Mouse (Mus musculus): ENCODE measurements around the gene Wnt5a. TPM values are rescaled to one million over a fixed set of nuclear protein-coding genes. Genes with fewer than 3 reads are reported as not detected.

The Wnt5a gene
- total RNA-seq, 2 experiments from 2014 or later = 10.9 to 16.0 TPM

DNA sequence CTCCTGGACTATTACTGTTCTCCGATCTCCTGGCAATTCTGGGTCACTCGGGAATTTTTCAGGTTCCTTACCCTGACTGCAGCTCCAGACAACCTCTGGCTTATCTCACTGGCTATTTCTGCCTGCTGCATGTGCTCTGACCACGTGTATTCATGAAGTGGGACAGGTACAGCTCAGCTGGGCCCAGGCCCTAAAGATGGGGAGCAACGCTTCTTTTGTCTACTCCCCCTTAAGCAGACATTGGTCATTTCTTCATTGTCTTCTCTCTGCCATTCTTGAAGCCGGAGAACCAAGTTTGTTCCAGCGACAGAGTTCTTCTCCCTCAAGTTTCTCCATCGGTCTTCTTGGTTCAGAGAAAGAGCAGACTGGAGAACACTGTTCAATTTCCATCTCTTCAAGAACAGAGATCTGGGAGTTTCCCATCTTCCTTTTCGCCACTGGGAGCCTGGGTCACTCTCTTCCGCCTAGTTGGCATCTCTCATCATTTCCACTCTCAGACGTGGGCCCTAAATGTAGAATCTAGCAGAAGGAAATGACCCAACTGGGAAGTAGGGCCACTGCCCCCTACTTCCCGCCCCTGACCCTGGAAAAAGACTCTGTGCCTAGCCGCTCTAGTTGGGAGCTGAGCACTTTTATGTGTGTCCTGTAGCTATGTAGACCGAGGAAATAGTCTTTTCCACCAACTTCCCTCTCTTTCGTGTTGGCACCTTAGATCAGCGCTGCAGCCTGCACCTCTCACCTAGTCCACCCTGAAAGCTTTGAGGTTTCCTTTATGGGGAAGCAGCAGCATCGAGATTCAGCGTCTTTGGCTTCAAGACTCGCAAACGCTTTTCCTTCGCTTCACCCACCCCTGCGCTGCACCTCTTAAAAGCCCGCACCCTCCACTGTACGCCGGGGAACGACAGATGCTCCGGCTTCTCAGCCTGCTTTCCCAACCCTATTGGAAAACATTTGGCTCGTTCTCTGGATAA lies 4.0 kb downstream of the Wnt5a start:
- DNase-seq = no peak
- intact Hi-C loops (cut with DNase I) = loop anchor here (5.0 to 10.0 kb wide), 5 partner anchors 226 to 936 kb away; no protein-coding TSS in a partner anchor

DNA sequence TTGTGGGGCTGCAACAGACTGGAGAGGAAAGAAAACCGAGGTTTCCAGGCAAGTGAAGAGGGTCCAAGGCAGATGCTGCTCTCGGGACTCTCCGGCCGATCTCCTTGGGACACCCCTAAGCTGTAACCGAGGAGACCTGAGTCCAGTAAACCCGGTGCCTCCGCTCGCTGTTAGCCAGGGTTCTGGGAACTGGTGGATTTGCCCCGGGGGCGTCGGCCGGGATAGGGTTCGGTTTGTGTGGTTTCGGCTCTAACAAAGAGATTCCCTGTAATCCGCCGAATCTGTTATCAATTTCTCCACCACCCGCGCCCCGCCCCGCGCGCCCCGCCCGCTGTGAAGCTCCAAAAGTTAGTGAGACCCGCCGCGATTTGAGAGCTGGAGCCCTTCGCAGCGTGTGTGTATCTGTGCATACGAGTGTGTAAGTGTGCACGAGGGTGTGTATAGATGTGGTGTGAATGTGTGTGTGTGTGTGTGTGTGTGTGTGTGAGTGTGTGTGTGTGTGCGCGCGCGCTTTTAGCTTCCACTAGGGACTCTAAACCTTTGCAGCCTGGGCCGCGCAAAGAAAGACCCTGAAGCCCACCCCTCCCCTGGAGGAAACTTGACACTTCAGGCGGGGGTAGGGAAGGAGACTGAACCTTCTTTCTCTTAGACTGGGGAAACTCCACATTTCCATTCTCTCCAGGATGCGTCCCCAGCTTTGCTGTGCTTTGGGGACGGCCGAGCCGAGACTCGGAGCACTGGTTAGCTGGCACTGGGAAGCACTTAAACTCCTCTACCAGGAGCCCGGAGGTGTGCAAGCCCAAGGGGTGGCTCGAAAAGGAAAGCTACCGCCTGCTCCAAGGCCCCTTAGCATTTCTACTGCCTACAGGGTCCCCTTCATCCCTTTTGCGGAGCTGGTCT lies 5.1 kb downstream of the Wnt5a start:
- DNase-seq = no peak
- intact Hi-C loops (cut with DNase I) = loop anchor here (5.0 to 10.0 kb wide), 5 partner anchors 227 to 935 kb away; no protein-coding TSS in a partner anchor

GRCm38 (mm10) chr14:28510341-28511028 lies 5.9 kb downstream of the Wnt5a start:
- DNase-seq = peak in 1 of 2 experiments; percentile 34
- intact Hi-C loops (cut with DNase I) = no loop called here

DNA sequence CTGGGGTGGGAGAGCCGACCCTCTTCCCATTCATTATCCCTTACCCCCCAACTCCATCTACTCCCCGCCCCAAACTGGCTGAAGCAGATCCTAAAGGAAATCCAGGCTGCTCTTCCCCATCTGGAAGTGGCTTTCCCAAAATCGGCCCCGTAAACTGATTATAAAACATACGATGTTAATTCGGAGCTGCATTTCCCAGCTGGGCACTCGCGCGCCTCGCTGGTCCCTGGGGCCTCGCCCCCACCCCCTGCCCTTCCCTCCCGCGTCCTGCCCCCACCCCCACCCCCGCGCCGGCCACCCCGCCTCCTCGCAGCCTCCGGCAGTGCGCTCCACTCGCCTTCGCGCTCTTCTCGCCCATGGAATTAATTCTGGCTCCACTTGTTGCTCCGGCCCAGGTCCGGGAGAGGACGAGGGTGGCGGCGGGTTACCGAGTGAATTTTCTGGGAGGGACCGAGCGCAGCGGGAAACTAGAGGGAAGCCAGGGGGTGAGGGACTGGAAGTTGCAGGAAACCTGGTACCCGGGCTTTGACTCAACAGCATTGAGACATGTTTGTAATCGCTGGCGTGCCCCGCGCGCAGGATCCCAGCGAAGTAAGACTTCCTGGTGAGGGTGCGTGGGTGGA lies 6.6 kb downstream of the Wnt5a start:
- intact Hi-C loops (cut with DNase I) = no loop called here
- DNase-seq = peak in 1 of 2 experiments; percentile 30

GRCm38 (mm10) chr14:28512805-28513590 lies 8.4 kb downstream of the Wnt5a start:
- intact Hi-C loops (cut with DNase I) = no loop called here
- no peak for DNase-seq

- DNase-seq = no peak
- intact Hi-C loops (cut with DNase I) = no loop called here
These were observed 9.6 kb downstream of the Wnt5a start for GRCm38 (mm10) chr14:28514171-28514570.

GRCm38 (mm10) chr14:28515331-28515730 lies 10.8 kb downstream of the Wnt5a start:
- no peak for DNase-seq
- intact Hi-C loops (cut with DNase I) = no loop called here

GRCm38 (mm10) chr14:28517631-28518560 lies 13.3 kb downstream of the Wnt5a start:
- DNase-seq = no peak
- intact Hi-C loops (cut with DNase I) = no loop called here

DNA sequence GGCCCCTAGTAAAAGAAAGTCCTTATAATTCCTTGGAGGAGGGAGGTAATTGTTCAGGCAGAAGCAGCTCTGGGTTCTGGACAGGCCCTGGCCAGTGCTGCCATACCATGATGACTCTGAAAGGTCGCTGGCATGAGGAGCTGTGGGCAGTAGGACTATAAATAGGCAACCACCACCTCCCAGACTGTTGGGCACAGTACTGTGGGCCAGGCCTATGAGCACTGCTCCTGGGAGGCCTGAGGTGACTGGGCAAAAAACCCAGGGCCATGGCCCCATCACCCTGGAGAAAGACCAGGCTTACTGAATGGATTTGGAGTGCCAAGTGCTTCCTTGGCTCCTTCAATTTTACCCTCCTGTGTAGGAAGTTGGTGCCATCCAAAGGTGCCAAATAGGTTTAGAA lies 16.6 kb downstream of the Wnt5a start:
- intact Hi-C loops (cut with DNase I) = no loop called here
- DNase-seq = peak in 1 of 2 experiments; percentile 24

GRCm38 (mm10) chr14:28522611-28523010 lies 18.1 kb downstream of the Wnt5a start:
- no peak for DNase-seq
- intact Hi-C loops (cut with DNase I) = no loop called here

- intact Hi-C loops (cut with DNase I) = no loop called here
- no peak for DNase-seq
These were observed 21.0 kb downstream of the Wnt5a start for GRCm38 (mm10) chr14:28525566-28525965.

DNA sequence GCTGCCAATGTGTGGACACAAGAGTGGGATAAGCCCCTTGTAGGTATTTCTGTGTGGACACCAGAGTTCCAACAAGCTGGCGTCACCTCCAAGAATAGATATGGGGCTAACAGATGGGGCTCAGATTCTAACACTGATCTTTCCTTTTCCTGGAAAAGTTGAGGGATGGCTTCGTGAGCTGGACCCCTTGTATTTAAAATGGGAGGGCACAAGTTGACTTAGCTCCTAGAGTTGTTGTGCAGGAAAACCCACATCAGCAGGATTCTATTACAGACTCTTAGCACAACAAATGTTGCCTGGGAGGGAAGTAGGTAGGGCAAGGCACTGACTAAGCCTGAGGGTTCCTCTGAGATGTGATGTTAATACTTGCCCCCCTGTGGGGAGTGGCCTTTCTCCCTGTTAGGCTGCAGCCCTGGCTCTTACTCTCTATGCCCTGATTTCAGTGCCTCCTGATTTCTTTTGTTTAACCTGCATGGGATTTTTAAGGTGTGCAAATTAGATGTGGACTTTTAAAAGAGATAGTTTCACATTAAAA lies 23.7 kb downstream of the Wnt5a start:
- no peak for DNase-seq
- intact Hi-C loops (cut with DNase I) = no loop called here

DNA sequence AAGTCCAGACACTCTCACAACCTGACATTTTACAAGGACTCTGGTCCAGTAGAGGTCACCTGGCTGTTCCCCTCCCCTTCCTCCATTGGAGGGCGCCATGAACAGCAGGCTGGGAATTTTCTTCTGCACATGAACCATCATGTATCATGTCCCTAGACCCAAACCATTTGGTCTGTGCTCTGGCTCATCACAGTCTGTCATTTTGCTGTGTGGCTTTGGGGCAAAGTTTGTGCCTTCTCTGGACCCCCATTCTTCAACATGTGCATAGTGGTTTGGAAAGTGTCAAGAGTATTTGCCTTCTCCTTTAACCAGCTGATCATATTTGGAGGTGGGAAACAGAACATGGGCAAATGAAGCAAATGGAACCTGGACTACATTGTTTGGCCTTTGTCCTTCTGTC lies 27.0 kb downstream of the Wnt5a start:
- intact Hi-C loops (cut with DNase I) = loop anchor here (10.0 kb wide), 1 partner anchor 543 kb away; no protein-coding TSS in a partner anchor
- no peak for DNase-seq

GRCm38 (mm10) chr14:28532943-28533342 lies 28.4 kb downstream of the Wnt5a start:
- intact Hi-C loops (cut with DNase I) = loop anchor here (2.0 to 10.0 kb wide), 2 partner anchors 26 to 542 kb away; no protein-coding TSS in a partner anchor
- DNase-seq = peak; percentile 68 to 73

DNA sequence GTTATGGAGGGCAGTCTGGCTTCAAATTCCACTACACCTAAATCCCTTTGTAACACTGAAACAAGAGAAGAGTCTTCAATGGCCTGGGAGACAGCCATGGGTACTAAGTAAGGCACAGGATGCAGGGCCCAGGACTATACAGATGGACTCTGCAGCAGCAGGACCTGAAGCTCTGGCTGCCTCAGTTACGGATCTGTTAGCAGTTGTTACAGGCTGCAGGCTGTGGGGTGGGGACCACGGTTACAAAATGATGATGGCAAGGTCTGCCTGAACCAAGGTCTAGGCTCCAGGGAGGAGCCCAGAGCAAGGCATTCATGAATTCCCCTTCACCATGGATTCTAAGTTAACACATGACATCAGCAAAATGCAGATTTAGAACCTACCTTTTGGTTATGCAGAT lies 29.3 kb downstream of the Wnt5a start:
- intact Hi-C loops (cut with DNase I) = loop anchor here (2.0 to 10.0 kb wide), 2 partner anchors 27 to 541 kb away; no protein-coding TSS in a partner anchor
- no peak for DNase-seq

DNA sequence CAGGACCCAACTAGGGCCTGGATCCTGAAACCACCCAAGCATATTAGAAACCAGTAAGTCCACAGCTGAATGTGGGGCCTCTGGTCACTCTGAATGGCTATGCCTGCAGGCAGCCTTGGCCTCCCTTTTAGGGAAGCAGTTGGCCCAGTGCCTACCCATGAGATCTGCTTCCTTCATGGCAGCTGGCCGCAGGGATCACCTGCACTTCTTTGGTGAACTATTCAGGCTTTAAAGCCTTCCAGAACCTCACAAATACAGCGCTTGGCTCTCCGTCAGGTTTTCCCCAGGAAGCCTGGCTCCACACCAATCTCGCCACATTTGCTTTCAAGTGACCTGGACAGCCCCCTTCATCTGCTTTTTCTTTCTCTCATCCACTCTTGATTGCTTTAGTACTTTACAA lies 31.3 kb downstream of the Wnt5a start:
- intact Hi-C loops (cut with DNase I) = loop anchor here (10.0 kb wide), 1 partner anchor 539 kb away; no protein-coding TSS in a partner anchor

GRCm38 (mm10) chr14:28539577-28539976 lies 35.0 kb downstream of the Wnt5a start:
- no peak for DNase-seq

More for the DNA sequence above, 31.3 kb downstream of the Wnt5a start:
- DNase-seq = peak; percentile 34 to 35

More at GRCm38 (mm10) chr14:28539577-28539976, 35.0 kb downstream of the Wnt5a start:
- intact Hi-C loops (cut with DNase I) = loop anchor here (10.0 kb wide), 1 partner anchor 535 kb away; no protein-coding TSS in a partner anchor

Data from heart, postnatal 36 days (tissue).